Mouse (Mus musculus) retina, postnatal 1 day (tissue): ENCODE measurements at regions not wholly inside any gene's neighbourhood (a gene's known extent, or its start where the extent isn't known, plus 50 kb on each side); places are given as distances from the start of the nearest gene placed in this dataset.

Experiments used
- DNase-seq: peaks from one replicate; pipeline ENCODE4 v3.0.0-alpha.2; 2012

DNA sequence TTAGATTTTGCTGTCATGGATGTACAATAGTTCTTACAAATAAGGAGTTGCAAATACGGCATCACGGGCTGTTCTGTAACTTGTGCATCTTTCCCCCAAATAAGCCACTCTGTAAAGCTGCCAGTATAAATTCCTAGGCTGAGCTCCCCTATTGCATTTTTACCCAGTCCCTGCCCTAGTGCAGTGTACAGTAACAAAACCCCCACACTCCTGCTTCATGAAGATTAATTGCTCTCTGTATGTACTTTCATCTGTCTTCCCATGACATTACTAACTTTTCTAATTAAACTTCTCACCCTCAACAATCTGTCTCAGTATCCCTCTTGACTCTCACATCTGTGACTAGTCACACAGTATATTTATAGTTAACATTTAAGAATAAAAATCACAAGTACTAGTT, 73.4 kb downstream of the Tm4sf1 start:
- DNase-seq = no peak

DNA sequence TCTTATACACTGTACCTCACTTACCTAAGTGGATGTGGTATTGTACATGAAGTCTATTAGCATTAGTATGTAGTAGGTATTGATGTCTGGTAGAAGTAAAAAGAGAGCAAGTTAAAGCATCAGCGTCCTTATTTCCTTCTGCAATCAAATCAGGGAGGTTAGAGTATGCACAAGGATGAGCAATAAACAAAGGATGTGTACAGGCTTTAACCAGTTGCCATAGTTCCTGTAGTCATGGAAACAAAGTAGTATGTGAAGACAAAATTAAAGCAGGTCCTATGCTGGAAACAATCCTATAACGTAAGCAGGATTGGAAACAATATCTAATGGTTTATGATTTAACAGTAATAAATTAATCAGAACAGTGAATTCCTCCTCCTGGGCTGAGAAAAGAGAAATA, 78.0 kb downstream of the Tm4sf1 start:
- no peak for DNase-seq

DNA sequence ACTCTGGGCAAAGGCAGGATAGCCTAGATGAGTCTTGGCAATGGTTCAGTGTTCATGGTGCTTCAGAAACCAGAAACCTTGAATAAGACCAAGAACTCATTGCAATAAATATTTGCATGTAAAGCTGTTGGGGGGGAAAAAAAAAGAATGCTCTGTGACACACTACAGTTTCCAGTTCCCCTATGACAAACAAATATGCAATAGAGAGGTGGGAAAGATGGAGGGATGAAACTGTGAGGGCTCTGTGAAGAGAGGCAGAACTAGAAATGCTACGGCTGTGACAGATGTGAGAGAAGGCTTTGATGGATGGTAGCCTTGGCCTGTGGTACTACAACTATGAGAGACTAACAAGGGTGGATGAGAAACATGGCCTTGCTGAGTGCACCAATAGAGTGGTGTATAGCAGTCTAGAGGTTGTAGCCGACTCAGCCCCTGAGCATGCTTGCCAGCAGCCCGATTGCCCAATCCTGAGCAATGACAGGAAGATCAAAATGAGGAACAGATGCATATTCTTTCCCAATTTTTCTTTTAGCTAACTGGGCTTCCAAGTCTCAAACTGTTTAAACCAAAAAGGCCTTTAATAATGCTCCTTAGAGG, 79.4 kb downstream of the Tm4sf1 start:
- no peak for DNase-seq

DNA sequence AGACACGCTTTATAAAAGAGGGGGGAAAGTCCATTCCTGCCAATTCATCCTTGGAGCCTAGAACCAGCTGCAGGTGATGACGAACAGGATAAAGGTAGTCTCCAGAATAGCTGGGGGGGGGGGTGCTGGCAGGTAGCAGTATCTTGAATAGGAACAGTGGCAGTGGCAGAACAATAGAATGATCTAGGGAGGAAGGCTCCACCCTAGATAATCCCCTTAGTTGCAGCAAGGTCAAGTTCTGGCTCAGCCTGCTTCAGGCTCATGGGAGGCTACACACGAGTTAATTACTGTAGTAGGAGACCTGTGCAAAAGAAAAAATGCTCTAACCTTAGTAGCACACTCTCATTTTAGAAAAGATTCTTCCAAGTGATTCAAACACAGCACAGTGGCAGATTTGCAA, 83.4 kb downstream of the Tm4sf1 start:
- DNase-seq = no peak

DNA sequence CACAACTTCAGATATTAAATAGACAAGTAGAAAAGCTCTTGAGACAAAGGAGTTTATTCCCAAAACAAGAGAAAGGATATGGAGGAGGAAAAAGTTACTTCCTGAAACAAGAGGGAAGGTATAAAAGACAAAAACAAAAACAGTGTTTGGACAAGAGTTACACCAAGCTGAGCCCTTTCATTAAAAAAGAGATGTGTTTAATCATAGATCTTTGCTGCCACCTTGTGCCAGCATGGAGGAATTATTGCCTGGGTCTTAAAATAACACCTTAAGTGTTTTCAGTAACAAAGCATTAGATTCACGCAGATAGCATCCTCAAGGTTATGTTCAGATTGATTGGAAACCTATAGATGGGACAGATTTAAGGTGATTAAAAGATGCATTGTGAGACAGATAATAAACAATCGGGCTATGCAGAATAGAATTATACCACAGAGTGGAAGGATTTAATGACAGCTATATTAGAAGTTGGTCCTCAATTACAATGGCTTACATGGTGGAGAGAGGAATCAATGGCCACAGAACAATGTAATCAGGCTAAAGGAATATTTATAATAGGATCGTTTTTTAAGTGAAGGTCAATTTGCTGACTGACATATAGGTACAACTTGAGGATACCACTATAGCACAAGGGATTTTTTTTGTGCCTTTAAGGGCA, 97.6 kb downstream of the Tm4sf1 start:
- peak; percentile 78 for DNase-seq

DNA sequence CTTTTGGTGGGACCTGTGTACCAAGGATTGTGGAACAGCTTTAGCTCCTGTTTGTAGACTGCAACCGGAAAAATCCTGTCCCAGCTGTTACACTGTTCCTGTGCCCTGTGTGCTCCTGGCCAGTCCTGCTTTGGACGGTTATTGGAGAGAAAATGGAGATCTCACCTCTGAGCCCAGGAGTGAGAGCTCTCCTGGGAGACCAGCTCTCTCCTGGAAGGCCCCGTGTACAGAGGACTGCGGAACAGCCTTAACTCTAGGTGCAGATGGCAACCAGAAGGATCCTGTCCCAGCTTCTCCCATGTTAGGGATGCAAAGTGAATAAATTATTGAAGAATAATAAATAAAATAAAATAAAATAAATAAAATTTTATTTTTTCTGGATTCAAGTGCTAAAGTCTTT, 98.4 kb downstream of the Tm4sf1 start:
- DNase-seq = no peak

DNA sequence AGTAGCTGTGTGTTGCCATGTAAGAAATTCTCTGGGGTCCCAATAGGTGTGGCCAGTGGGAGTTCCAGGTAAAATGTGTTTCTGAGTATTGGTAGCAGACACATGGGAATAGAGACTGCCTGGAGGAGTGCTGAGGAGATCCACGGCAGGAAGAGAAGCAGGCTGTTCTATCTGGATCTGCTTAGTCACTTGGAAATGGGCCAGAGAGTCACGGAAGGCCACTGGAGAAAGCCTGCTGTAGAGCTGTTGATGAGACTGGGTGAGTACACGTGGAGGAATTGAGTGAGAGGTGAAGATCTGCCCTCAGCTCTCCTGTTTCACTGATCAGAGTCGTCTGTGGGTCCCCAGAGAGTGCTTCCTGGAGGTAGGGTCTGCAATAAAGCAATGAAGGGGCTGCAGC, 120.2 kb downstream of the Tm4sf1 start:
- no peak for DNase-seq

DNA sequence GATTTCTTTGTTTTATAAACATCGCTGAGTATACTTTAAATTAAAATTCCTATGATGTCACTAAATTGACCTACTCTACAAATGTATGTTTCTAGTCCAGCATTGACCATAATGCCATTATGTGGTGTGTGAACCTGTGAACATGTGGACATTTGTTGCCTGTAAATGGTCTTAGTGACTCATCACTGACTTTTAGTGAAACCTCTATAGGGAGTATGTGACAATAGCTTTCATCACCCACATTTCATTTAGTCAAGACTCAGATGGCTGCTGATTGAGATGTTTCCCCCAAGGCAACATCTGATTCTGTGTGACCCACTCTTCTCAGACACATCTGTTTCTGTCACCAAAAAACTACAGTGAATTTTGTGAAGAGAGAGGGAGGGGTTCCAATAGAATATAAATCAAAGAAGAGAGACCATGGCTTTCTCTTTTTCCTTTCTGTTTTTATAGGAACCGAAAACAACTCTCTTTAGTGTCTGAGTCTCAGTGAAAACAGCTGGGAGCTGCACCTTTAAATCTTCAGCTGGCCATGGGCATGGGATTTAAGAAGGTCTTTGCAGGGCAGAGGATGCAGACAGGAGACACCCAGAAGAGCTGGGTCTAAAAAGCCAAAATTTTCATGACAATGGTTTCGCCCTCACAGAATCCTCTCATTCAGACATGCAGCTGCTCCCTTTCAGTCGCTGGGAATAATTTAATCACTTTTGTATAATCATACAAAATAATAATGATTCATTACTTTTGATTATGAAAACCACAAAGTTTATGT, 148.4 kb downstream of the Tm4sf1 start:
- no peak for DNase-seq

DNA sequence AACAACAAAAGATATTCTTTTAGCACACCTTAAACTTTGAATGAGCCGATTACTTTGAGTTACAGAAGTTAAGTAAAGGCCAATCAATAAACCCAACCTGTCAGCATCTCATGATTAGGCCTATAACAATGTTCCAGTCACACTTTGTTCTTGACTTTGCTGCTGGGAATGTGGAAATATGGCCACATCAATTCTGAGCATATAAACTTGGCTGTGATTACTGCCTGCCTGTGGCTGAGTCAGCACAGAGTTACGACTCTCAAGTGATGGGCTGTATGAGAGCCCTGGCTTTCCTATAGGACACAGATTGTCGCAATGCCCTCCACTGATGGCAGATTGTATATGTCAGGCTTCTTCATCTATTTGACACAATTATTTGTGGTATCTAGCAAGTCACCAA, 152.6 kb downstream of the Tm4sf1 start:
- no peak for DNase-seq

DNA sequence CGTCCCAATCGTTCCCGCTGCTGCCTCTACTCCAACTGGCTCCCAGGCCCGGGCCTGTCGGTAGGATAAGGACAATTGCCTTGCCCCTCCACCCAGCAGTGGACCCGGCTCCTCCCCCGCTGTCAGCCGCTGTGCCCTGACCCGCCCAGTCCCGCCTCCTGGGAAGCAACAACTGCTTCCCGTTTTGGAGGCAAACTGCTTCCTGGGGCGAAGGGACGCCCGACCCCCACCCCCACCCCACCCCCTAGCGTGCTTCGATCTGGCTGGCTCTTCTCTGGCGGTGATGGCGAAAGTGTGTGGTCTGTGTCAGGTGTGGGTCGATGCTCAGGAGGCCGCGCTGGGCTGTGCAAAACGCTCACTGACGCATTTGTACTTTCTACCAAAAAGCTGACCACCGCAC, 164.9 kb downstream of the Tm4sf1 start:
- DNase-seq = peak; percentile 54

DNA sequence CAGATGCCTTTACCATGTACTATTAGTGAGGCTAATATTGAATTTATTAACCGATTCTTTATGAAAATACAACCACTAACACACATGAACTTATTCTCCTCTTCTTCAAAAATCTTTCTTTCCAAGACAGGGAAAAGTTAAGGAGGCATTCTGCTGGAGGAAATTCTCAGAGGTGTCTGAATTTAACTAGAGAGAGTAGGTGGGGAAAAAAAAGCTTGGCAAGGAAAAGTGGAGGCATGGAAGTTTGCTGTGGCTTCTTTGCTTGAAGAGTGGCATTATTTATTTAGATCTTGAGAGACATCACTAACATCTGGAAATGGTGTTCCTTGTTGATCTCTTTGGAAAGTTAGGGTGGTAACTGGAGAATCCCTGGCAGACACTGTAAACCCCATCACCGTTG, 173.2 kb downstream of the Tm4sf1 start:
- no peak for DNase-seq

DNA sequence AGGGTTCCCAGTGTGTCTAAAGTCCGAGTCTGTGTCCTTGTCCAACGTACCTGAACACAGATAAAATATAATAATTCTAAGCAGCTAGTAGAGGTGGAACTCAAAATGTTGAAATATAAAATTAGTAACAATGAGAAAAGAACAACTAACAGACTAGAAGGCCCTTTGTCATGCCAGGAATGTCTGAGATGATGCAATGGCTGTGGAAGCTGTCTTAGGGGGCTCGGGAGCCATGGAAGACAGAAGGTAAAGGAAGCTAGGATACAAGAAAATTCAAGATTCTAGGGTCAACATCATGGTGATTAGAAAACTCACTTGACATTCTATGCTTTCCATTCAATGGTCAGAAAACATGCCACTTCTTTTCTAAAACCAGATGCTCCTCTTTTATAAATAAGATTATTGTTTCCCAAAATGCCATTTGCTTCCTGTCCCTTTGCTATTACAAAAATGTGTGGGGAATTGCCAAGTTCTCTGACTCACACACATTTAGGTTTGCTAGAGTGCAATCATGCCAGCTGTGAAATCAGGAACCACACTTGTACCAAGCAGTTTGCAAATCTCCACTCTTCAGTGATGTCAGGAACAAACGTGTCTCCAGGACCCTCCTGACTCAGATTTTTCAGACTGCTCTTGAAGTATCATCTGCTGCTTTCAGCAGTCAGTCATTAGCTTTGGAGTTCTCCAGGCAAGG, 175.8 kb downstream of the Tm4sf1 start:
- no peak for DNase-seq

DNA sequence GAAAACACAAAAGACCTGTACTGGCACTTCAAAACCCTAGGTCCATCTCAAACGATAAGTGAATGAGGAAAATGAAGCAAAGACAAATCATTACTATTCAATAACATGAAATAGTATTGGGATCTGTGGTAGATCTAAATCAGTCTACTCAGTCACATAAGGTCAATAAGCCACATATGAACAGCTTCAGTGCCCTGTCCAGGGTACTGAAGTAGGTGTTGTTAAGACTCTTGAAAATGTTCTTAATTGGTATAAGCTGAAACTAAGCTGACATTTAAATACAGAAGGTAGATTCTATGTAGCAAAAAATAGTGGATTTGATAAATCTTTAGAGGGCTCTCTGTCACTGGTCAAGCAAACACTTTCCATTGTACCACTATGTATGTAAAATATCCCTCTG, 183.8 kb downstream of the Tm4sf1 start:
- DNase-seq = no peak

DNA sequence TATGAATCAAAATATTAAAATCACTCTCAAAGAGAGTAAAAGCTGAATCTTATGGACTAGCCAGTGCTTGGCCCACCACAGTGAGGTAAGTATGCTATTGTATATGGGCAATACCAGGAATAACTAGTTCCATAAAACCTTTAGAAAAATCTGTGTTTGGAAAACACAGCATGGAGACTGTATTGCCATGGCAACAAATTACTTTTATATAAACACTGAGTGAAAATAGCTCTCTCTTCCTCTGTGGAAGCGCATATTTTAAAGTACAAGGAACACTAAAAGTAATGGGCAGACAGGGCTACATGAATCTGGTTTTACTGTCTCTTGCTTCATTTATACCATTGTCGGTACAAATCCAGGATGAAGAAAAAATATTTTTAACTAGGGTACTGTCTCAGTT, 199.5 kb downstream of the Tm4sf1 start:
- DNase-seq = no peak

DNA sequence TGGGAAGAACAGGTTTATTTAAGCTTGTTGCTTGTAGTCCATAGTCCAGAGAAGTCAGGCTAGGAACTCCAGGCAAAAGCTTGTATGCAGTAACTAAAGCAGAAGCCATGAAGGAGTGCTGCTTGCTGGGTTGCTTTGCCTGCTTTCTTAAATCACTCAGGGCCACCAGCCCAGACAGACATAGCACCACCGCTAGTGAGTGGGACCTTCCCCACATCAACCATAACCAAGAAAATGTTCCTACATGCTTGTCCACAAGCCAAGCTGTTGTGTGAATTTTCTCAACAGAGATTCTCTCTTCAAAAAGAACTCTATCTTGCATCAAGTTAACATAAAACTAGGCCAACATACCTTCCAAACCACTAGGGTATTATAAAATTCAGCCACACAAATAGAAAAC, 201.3 kb downstream of the Tm4sf1 start:
- no peak for DNase-seq

DNA sequence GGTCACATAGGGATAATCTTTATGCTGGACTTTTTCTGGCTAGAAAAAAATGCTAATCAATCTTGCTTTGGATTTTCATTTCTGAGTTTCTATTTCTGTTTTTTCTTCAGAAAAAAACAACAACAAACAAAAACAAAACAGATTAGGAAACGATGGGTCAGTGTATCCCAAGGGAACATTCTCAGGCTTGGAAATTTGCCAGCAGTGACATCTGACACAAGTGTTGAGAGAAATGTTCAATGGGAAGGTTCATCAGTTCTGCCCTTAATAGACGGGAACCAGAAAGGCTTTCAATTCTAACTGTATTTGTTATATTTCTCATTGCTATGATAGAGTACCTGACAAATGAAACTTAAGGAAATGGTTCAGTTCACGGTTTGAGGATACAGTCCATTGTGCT, 206.9 kb downstream of the Tm4sf1 start:
- no peak for DNase-seq

DNA sequence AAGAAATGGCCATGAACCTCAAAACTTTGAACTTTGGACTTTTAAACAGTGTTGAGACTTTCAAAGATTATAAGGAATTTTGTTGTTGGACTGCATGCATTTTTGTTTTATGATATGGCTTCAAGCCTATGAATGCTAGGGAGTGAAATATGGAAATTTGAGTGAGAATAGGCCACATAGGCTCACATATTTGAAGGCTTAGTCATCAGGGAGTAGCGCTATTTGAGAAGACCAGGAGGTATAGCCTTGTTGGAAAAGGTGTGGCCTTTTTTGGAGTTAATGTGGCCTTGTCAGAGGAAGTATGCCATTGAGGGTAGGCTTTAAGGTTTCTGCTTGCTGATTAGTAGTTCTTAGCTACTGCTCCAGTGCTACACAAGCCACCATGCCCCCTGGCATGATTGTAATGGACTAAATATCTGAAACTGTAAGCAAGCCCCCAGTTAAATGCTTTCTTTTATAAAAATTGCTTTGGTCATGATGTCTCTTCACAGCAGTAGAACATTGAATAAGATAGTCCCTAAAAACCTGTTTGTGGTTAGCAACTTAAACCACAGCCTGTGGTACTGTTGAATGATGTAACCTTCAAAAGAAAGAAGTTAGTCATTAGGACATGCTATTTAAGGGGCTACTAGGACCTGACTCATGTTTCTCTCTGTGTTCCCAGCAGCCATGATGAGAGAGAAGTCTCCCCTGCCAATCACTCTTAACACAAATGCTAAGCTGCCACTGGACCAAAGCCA, 208.4 kb downstream of the Tm4sf1 start:
- DNase-seq = no peak

DNA sequence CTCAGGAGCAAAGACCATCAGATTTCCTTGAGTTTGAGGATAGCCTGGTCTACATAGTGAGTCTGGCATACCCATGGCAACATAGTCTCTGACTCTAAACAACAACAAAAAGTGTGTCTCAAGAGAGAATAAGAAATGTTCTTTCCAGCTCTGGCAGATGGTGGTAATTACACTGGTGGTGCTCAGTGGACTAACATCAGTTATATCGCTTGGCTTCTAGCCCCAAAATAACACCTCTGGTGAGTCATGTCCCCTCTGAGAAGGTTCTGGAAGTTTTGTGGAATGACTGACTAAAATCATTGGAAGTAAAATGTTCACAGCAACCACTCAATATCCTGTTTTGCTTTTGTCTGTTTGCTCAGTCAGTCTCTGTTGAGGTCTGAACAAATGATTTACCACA, 227.3 kb downstream of the Tm4sf1 start:
- no peak for DNase-seq

DNA sequence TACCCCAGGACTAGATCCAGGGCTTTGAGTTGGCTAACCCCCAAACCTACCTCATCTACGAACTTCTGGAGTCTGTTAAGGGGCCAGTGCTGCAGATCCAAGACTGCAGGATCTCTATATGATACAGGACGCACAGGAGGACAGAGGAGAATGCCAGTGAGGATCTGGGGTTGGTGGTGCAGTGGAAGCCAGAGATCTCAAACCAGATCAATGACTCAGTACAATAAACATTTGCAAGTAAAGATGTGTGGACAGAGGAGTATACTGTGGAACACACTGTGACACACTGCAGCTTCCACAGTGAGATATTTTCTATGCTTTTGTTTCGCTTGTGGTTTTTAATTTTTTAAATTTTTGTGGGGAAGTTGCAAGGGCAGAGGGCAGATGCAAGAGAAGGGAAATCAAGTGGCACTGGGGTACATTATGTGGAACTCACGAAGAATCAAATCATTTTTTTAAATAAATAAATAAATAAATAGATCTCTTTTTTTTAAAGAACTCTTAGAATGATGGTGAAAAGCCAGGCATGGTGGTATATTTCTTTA, 227.8 kb downstream of the Tm4sf1 start:
- DNase-seq = no peak

DNA sequence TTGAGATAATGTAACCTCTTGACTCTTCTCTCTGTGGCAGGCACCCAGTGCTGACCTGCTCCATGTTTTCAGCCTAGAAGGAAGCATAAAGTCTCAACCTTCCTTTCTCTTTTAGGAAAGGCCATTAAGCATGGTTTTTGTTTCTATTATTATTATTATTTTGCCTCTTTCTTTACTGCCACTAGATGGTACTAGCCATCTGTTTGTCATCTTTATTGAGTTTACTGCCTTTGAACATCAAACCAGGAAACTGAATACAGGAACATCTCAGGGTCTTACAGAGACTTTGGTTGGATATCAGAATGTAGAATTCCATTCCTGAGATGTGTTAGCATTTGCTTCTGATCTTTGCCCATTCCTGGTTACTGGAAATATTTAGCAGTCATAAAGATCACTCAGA, 268.8 kb downstream of the Tm4sf1 start:
- no peak for DNase-seq

DNA sequence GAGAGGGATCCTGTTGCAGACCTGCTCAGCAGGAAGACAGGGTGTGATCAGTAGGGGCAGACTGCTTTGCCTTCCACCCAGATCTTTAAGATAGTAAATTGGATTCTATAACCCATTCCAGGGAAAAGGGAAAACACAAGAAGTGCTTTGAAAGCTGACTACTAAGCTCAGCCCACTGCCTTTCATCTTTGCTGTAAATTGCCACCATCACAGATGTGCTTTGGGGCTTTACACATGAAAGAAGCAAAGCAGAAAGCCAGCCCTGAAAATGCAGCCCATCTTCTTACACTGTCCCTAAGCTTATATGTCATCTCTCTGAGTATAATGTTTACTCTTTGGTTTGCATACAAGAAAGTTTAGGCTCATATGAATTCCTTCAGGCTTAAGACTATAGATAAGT, 283.6 kb downstream of the Tm4sf1 start:
- DNase-seq = no peak

DNA sequence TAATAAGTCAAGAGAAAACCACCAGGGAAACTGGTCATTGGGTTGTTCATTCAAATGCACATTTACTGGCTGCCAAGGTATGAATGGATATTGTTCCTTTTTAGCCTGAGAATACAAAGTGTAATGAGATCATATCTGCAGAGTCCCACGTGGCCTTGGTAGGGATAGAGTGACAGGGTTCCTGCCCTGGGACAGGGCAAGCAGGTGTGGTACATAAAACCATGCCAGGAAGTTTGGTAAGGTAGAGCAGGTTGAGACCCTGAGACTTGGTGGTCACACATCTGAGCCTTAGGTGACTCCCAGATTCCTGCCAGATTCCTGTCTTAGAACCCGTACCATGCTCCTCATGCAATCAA, 320.5 kb downstream of the Tm4sf1 start:
- DNase-seq = no peak
